Mouse (Mus musculus): Measurements from ENCODE around the gene Gipc3. TPM values are rescaled to one million over a fixed set of nuclear protein-coding genes. Genes with fewer than 3 reads are reported as not detected.
A peak's percentile ranks its signal among the peaks of the same experiment; 100 is the strongest.

Gene Gipc3
- total RNA-seq, 4 experiments from 2014 or later = 4.1 to 6.6 (median 5.2) TPM

DNA sequence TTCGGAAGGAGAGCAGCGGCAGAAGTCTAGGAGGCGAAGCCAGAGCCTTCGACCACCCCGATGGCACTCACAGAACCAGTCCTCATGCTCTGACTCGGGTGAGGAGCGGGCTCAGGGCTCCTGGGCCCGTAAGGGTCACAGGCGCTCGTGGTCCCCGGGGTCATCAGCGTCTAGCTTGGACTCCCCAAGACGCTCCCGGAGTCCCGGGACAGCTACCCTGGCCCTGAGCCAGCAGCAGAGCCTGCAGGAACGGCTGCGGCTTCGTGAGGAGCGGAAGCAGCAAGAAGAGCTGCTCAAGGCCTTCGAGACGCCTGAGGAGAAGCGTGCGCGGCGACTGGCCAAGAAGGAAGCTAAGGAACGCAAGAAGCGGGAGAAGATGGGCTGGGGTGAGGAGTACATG lies 20.6 kb downstream of the Gipc3 start:
- no peak for DNase-seq (ENCODE audit: low spot score)

- no peak for DNase-seq (ENCODE audit: low spot score)
These were observed 21.6 kb downstream of the Gipc3 start for GRCm38 (mm10) chr10:81321436-81321835.

GRCm38 (mm10) chr10:81320550-81321347 lies 22.3 kb downstream of the Gipc3 start, which contains the start of gene Cactin:
Cactin (plus strand) TSS chr10:81321103.
- peak; percentile 99 for DNase-seq (ENCODE audit: low spot score)

DNA sequence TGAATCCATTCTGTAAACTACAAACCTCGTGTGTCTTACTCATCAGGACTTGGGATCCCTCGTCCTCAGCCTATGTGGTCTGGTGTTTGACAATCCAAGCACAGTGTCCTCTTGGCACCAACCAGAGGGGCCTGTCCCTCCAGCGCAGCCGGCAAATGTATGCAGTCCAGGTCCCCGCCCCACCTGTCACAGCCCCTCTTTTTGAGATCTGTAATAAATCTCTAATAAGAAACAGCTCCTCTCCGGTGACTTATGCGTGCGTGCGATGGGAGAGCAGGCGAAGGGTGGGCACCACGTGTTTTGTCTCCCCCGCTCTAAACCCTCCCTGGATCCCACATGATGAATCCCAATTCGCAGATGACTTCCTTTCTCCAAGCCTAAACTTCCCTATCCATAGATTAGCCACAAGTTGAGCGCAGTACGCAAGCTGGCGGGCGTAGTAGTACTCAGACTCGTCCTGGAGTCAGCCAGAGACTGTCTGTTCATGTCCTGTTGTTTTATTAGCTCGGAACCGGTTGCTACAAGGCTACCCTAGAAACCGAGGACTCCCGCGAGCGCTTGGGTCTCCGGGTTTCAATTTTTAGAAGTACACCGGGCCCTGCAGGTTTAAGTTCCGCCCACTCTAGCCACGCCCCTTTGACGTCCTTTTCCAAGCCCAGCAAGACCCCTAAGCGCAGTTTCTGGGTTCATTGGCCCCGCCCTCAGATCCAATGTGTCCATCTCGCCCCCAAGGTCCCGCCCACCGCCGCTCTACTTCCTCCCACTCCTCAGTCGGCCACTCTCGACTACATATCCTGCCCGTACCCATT lies 23.1 kb downstream of the Gipc3 start:
- no peak for DNase-seq (ENCODE audit: low spot score)

DNA sequence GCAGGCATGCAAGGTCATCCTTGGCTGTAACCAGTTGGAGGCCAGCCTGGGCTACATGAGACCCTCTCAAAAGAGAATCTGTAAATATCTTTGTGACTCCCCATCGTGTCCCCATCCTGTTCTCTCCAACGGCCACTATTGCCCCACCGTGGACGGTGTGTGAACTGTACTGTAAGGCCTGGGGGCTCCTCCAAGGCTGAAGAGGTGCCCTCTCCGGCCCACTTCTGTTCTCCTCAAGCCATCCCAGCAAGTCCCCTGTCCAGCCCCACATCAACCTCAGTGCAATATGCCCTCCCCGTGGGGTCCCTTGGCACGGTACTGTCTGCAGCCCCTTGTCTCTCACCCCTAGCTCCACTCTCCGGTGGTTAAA lies 23.8 kb downstream of the Gipc3 start:
- no peak for DNase-seq (ENCODE audit: low spot score)

DNA sequence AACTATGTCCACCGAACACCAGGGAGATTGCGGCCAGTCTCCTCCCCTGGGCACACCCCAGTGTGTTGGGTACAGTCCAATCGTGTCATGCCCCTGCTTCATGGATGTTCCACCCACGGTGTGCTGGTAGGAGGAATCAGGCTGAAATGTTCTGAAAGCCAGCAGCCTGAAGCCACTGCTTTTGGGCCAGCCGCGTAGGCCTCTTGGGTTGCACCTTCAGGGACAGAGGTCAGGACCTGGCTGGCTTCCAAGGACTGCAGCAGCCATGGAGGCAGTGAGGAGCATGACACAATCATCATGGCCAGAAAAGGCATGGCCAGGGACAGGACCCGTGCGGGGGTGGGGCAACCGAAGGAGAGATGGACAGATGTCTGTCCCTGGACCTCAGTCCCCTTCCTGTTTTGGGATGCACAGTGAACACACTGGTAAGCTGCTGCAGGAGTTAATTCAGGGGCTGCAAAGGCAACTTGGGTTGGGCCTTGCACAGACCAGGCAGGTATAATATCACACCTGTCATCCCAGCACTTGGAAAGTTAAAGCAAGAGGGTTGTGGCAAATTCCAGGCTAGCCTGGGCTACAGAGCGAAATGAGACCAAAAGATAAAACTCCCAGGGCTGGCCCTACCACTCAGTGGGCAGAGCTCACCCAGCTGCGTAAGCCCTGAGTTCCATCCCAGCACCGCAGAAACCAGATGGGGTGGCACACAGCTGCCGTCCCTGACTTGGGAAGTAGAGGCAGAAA lies 24.3 kb downstream of the Gipc3 start:
- DNase-seq (ENCODE audit: low spot score) = no peak

DNA sequence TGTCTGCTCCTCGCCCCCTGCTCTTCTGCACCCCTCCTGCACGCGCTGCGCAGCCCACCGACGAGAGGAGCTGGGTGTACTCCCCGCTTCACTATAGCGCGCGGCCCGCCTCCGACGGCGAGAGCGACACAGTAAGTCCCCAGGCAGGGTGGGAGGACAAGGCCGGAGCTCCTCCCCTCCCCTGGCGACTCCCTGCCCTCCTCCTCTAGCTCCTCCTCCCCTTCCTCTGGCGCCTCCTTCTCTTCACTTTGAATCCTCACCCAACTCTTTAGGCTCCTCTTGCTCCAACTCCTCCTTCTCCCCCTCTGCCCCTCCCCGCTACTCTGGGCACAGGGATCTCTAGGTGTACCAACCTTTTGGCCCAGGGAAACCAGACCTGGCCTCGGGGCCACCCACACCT lies 25.8 kb downstream of the Gipc3 start:
- DNase-seq (ENCODE audit: low spot score) = no peak

DNA sequence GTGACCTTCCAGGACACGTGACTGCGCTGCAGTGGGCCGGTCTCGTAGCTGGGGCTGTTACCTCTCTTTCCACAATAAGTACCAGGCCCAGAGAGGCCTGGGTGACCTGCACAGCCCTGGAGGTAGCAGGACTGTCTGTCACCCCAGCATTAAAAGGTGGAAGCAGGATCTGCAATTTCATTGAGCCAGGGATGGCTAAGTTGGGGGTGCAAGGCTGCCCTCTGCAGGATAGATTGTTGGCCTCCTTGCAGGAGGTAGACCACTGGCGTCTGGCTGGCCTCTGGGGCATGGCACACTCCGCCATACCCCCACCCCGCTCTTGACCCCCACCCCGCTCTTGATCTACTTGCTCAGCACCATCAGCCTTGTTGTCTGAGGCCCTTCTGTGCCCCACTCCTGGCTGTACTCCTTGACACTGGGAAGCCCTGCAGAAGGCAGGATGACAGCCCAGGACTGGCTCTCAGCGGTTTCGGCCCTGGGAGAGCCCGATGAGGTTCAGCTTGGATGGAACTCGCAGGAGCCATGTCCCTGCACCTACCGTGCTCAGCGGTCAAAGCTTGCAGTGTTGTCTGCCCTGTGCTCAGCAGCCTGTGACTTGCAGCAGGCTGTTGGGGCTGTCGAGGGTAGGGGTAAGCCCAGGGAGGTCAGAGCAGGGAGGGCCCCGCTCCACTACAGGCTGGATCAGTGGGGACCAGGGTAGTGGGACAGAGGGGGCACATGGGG lies 26.6 kb downstream of the Gipc3 start:
- no peak for DNase-seq (ENCODE audit: low spot score)

DNA sequence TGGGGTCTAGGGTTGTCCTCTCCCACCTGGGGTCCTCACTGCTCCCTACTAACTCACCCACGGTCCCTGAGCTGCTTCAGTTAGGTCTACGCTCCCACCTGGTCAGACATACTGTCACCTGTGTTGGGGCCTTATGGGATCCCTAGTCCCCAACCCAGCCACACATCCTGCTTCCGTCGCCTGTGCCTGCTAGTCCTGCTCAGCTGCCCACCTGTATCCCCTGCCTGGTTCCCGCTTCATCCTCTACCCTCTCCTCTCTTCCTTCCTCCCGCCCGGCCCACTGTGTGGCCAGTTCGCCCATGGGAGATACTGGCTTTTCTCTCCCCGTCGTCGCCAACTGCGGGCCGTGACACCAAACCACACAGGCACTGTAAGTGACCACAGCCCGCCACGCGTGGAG lies 27.5 kb downstream of the Gipc3 start:
- no peak for DNase-seq (ENCODE audit: low spot score)

GRCm38 (mm10) chr10:81314201-81314600 lies 28.9 kb downstream of the Gipc3 start:
- DNase-seq (ENCODE audit: low spot score) = no peak

DNA sequence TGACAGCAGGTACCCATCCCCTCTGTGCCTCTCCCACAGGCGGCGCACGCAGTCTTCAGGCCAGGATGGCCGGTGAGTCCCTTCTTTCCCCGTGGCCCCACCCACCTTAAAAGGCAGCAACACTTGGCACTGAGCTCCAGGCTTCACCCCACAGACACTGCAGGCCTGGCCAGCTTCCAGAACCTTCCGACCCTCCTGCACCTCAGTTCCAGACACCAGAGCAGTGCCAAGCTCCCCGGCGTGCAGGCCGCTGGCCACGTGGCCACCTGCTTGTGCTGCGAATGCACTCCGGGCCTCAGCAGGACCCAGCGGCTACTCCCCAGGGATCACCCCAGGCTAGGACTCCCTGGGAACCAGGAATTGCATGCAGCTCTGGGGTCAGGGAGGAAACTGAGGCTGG lies 29.5 kb downstream of the Gipc3 start:
- DNase-seq (ENCODE audit: low spot score) = no peak

GRCm38 (mm10) chr10:81309571-81309970 lies 33.5 kb downstream of the Gipc3 start:
- DNase-seq (ENCODE audit: low spot score) = no peak

DNA sequence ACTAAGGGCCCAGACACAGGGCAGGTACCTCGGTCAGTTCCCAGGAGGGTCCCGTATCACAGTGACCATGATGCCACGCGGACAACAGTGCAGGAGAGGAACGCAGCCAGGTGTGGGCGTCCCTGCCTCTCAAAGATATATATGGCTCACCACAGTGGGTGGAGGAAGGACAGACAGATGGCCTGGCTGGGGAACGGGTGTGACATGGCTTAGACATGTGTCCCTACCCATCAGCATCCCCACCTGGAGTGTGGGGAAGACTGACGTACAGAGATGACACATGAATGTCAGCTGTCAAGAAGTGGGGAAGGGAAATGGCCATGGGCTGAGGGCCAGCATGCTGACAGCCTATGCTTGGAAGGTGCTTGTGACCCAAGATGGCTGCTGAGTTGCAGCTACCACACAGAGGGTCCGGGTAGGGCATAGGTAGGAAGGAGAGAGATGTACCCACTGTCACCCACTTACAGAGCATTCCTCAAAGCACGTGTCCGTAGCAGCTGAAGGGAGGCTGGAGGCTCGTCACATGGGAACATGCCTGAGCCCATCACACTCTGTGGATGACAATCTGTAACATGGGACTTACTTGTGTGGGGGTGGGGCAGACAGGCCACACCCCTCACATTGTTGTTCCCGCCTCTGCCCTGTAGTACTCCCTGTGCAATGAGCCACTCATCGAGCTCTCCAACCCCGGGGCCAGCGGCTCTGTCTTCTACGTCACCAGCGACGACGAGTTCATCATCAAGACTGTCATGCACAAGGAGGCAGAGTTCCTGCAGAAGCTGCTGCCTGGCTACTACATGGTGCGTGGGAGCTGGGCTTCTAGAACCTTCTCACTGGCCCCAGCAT lies 36.0 kb downstream of the Gipc3 start:
- no peak for DNase-seq (ENCODE audit: low spot score)

- DNase-seq (ENCODE audit: low spot score) = no peak
These were observed 36.8 kb downstream of the Gipc3 start for GRCm38 (mm10) chr10:81306173-81306668.

- DNase-seq (ENCODE audit: low spot score) = no peak
These were observed 37.4 kb downstream of the Gipc3 start for GRCm38 (mm10) chr10:81305663-81306062.

GRCm38 (mm10) chr10:81304597-81305238 lies 38.3 kb downstream of the Gipc3 start:
- DNase-seq (ENCODE audit: low spot score) = no peak

DNA sequence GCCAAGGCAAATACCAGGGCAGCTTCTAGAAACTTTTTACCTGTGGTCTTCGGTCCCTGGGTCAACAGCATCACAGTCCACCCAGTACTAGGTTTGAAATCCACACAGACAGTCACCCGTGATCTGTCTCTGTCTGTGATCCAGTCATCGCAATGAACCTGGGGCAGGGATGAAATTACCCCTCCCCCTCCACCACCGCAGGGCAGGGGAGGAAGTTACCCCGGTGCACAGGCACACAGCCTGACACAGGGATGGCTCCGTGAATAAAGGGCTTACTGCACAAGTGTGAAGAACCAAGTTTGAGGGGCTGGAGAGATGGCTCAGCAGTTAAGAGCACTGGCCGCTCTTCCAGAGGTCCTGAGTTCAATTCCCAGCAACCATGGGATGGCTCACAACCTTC lies 39.3 kb downstream of the Gipc3 start:
- DNase-seq (ENCODE audit: low spot score) = no peak

DNA sequence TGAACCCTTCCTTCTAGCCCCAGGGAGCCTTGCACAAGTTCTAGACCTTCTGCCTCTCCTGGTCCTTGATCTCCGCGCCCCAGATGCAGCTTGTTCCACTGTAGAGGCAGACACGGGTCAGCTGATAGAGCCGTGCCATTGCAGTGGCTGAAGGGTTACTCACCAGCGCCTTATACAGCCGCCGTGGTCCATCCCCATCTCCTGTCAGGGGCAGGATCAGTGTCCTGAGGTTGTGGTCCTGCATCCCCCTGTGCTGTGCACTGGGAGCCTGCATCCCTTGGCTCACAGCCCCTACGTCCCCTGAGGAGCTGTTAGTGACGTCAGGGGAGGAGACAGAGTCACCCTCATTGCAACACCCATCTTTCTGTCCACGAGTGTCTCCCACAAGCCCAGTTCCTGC lies 39.8 kb downstream of the Gipc3 start:
- DNase-seq (ENCODE audit: low spot score) = no peak

DNA sequence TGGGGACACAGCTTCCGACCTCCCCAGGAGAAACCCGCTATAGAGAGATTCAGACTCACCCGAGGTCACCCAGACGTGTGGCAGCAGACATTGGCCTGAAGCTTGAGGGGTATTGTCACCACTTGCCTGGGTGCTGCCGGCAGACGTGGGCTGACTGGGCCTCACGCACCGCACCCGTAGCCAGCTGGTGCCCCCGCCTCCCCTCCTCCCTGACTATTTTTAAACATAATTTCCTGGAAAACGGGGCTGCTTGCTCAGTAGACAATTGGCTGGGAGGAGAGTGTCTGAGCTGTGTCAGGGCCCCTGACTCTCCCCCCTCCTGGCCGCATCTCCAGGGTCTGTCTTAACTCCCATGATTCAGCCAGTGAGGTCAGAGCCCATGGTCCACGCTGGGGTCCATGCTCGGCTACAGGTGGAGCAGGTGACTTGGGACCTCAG lies 40.3 kb downstream of the Gipc3 start:
- DNase-seq (ENCODE audit: low spot score) = no peak

DNA sequence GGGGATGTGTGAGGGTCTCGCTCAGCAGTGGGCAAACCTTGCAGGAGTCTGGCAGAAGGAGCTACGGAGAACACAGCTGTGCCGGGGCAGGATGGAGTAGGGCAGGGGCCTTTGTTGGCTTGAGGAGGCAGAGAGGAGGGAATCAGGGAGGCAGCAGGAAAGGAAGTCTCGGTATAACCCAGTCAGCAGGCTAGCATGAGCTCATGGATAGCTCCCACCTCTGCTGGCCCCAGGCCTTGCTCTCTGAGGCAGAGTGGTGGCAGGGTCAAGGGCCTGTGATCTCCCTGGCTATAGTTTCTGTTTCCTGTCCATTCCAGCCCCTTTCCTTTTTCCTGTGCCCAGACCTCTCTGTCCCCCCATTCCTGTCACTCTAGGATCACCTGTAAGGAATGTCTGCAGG lies 40.8 kb downstream of the Gipc3 start:
- no peak for DNase-seq (ENCODE audit: low spot score)

Data from heart, adult 8-10 months (tissue).